Mouse (Mus musculus): ENCODE results near the gene Dctpp1.

The Dctpp1 gene

GRCm38 (mm10) chr7:127228615-127229303 lies 31.8 kb downstream of the Dctpp1 start:
- peak; percentile 76 for DNase-seq

DNA sequence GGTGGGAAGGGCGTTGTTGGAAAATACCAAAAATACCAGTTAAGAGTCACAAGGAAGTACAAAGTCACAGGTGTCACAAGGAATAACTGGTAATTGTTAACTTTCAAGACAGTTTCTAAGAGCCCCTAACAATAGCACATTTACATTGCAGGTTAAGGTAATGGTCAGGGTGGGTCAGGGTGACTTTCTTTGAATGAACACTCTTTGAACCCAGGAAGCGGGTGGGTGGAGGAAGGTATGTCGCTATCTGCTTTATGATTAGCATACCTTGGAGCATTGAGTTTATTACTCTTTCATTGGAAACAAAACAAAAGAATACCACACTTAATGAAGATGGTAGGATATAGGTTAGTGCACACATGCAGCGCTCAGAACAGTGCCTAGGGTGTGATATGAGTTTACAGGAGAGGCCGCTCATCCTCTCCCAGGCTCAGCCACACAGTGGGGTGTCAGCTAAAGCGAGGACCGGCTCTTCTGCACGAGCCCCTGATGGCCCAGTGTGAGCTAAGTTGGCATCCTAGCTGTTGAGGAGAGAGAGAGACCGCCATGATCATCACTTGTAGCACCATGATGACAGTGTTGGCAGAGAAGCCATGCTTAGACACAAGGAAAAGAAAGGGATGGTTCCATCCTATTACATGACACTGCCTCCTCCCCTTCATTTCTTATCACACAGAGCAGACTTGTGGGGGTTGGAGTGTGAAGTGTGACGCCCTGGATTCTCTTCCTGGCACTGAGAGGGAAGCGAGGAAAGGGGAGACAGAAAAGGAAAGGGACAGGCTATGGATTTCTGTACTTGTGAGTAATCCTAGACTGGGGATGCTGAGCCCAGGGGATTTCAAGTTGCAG lies 35.1 kb downstream of the Dctpp1 start:
- no peak for DNase-seq

GRCm38 (mm10) chr7:127224616-127225015 lies 35.9 kb downstream of the Dctpp1 start:
- DNase-seq: no peak

- DNase-seq: no peak
These were observed 36.7 kb downstream of the Dctpp1 start for GRCm38 (mm10) chr7:127223515-127224478.

- DNase-seq: no peak
These were observed 37.4 kb downstream of the Dctpp1 start for GRCm38 (mm10) chr7:127223106-127223505.

DNA sequence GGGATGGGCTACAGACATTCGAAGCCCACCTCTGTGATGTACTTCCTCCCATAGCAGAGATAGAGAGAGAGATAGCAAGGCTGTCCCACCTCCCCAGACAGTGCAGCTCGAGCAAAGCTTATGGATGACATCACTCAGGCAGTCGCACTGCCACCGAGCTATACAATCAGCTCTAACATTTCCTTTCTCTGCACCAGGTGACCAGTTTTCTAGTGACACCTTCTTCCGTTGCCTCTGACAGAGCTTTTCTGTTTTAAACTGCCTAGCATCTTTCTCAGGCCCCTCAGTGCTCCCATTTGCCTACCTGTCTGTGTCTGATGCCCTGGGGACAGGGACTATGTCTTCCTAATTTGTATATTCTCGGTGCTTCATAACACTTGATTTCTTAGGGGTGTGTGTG lies 40.1 kb downstream of the Dctpp1 start:
- DNase-seq: no peak

DNA sequence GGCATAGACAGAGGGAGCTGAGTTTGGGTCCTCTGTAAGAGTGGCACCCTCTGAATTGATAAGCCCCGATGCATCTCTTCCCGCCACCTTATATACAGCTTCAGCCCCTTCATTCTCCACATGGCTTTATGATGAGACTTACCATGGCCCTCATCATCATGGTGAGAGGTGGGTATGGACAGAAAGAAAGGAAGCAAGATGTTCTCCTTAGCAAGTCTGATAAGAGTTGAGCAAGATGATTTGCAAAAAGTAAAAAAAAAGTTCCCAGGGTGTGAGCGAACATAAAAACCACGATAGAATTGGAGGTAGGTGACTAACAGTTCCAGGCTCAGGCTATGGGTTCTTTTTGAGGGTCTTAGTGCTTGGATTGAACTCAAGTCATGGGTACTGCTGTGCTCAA lies 41.8 kb downstream of the Dctpp1 start:
- no peak for DNase-seq

- no peak for DNase-seq
These were observed 42.4 kb downstream of the Dctpp1 start for GRCm38 (mm10) chr7:127217901-127218642.

GRCm38 (mm10) chr7:127217475-127217874 lies 43.0 kb downstream of the Dctpp1 start:
- DNase-seq: no peak

DNA sequence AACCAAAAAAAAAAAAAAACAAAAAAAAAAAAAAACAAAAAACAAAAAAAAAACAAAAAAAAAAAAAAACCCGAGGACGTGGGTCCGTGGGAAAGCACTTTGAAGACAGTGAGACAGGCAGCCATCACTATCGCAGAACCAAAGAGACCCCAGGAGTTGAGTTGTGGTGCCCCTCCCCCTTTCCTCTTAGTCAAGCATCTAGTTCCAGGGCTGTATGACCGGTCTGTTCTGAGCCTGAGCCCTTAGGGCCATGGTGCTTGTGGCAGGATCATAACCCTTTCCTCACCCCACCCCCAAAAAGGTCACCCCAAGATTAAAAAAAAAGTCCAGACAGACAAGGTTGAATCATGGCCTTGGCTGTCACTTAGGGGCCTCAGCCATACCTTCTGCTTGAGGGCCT lies 44.2 kb downstream of the Dctpp1 start:
- DNase-seq: peak; percentile 20

GRCm38 (mm10) chr7:127214981-127215871 lies 45.3 kb downstream of the Dctpp1 start:
- peak; percentile 75 for DNase-seq

DNA sequence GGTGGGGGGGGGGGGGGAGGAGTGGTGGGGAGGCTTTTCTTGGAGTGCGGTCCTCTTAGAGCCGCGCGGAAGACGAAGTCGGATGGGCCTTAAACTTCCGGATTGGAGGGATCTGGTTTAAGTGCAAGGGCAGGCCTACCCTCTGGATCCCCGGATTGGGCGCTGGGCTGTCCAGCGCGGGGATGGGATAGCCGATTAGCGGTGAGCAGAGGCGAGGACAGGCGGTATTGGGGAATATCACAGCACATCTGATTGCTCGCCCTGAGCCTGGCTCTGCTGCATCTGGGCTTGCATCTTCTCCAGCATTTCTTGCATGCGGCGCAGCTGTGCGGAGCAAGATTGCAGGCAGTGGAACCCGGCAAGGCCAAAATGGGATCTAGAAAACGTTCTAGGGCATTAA lies 46.0 kb downstream of the Dctpp1 start:
- peak; percentile 21 for DNase-seq

- DNase-seq: peak; percentile 34
These were observed 46.6 kb downstream of the Dctpp1 start for GRCm38 (mm10) chr7:127213930-127214329.

DNA sequence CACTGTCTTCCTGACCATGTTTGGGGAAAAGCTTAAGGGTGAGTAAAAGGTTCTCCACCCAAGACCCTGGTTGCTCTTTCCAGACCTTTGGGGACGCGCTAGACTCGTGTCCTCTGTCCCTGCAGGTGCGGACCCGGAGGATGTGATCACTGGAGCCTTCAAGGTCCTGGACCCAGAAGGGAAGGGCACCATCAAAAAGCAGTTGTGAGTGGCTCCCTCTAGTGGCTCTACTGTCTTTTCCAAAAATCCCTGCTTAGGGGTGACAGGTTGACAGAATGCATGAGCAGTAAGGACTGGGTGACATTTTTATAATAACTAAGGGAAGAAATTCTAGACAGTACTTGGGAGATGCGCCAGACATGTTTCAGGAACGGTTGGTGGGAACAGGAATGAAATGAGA lies 47.0 kb downstream of the Dctpp1 start:
- peak; percentile 64 for DNase-seq

GRCm38 (mm10) chr7:127212432-127213250 lies 47.9 kb downstream of the Dctpp1 start:
- DNase-seq: peak; percentile 53

DNA sequence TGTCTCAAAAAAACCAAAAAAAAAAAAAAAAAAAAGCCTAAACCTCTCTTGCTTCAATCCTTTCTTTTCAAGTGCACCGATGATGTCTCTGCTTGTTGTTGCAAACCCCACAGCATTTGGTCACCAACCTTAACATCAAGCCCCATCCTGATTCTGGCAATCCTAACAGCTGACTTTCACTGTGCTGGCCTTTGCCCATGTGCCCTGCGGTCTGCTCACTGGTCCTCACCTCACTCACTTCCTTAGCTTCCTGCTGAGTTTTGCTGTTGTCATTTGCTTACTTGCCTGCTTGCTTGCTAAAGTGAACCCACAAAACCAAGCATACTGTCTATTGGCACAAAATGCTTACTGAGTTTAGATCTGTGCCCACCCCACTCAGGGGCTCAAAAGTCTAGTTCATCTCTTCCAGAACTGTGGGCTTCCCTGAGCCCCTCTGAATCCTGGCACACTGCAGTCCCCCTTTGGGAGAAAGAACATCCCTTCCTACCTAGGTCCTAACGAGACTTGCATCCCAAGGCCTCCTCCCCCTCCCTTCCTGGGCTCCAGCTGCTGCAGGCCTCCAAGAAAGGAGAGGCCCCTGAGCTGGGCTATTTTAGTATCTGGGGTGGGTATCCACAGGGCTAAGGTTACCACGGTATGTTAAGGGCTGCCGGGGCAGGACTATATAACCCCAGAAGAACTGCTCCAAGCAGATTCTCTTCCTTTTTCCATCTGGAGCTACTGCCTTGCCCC lies 49.3 kb downstream of the Dctpp1 start:
- DNase-seq: peak; percentile 53

DNA sequence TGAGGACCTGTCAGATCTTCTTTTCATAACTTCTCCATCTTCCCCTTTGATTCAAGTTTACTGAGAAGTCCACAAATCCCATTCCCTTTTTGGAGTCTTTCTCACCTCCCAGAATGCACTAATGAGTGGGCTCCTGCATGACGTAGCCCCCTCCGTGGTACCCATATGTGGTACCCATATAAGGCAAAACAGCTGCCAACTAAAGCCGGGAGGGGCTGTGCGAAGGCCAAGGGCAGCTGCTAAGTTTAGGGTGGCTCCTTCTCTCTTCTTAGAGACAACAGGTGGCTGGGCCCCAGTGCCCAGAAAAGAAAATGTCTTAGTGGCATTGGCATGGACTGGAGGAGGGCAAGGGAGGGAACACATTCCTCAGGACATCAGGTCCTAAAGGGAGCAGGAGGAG lies 50.2 kb downstream of the Dctpp1 start:
- DNase-seq: peak; percentile 72

- no peak for DNase-seq
These were observed 50.7 kb downstream of the Dctpp1 start for GRCm38 (mm10) chr7:127209851-127210250.
